Mouse (Mus musculus) adrenal gland, adult 2 months (tissue): ENCODE results near the gene Slfn2. TPM values are rescaled to one million over a fixed set of nuclear protein-coding genes. Genes with fewer than 3 reads are reported as not detected.
"Not testable (repeated sequence)": the region's sequence is repeated elsewhere in the genome, so short reads cannot be mapped to it uniquely, and the experiment has no call there.

Experiments
- DNase-seq: peaks from one replicate; pipeline ENCODE4 v3.0.0; 2021
- long read RNA-seq: library from polyadenylated mRNA; stranded (forward); transcript quantifications from one replicate; pipeline ENCODE4 v2.0.0, GENCODE M21; 2021
- polyA plus RNA-seq: library from polyadenylated mRNA; depleted of rRNA; stranded (reverse); fragments of >200 nt; gene quantifications from 2 replicates; pipeline ENCODE4 v1.2.3, GENCODE M21; 2012; rRNA removed
- total RNA-seq, 2 experiments: library from RNA; stranded (reverse); gene quantifications; 2 replicates each; pipeline ENCODE4 v1.2.3; 2021

Gene Slfn2
- total RNA-seq (1 to 10 TPM; 4.5 to 4.9 TPM), polyA plus RNA-seq (0.99 and 1.2 TPM in 2 replicates)
- long read RNA-seq, partial matches to known transcripts: 0 of 5 reads
- long read RNA-seq, other reads (novel, unspliced or antisense): 1 of 5 reads

- DNase-seq: peak; percentile 22
These were observed at the start of gene Slfn2 for GRCm38 (mm10) chr11:83064946-83065345. Slfn2 (plus strand) TSS chr11:83065112.

- no peak for DNase-seq
These were observed 48.8 kb upstream of the Slfn2 start for GRCm38 (mm10) chr11:83016093-83016492.

GRCm38 (mm10) chr11:83019561-83020519 lies 45.1 kb upstream of the Slfn2 start:
- DNase-seq: not testable (repeated sequence)

DNA sequence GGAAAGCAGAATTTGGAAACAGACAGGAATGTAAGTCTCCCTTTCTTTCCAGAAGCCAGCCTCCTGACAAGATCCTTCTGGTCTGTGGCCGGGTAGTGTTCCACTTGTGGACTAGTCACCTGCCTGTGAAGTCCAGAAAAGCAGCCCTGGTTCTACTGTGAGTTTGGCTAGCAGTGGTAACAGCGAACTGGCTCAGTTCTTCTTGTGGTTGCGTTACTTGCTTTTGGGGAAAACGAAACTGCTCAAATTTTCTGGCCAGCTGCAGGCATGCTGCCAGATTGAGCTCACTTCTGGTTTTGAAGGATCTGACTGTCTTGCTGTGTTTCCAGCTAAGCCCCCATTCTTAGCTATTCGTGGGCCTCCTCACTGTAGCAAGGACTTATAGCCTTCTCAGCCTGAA lies 44.3 kb upstream of the Slfn2 start, which contains the start of gene Slfn8:
TSS of gene Slfn8 (minus strand) at position 190 of the 400 bp plus-strand sequence.
- DNase-seq: peak; percentile 62

- not testable (repeated sequence) for DNase-seq
These were observed 26.2 kb upstream of the Slfn2 start for GRCm38 (mm10) chr11:83038686-83039085.

DNA sequence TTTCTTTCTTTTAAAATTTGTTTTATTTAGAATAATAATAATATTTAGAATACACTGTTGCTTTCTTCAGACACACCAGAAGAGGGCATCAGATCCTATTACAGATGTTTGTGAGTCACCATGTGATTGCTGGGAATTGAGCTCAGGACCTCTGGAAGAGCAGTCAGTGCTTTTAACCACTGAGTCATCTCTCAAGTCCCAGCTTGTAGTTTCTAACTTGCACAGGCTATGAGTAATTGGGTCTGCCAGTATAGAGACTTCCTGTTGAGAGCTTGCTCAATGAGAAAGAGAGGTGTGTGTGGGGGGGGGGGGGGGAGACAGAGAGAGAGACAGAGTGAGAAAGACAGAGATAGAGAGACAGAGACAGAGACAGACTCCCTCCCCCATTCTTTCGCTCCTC lies 25.8 kb upstream of the Slfn2 start:
- DNase-seq: peak; percentile 18

- peak; percentile 50 for DNase-seq
These were observed 25.1 kb upstream of the Slfn2 start for GRCm38 (mm10) chr11:83039796-83040195.

- peak; percentile 30 for DNase-seq
These were observed 24.6 kb upstream of the Slfn2 start for GRCm38 (mm10) chr11:83040325-83040724.

DNA sequence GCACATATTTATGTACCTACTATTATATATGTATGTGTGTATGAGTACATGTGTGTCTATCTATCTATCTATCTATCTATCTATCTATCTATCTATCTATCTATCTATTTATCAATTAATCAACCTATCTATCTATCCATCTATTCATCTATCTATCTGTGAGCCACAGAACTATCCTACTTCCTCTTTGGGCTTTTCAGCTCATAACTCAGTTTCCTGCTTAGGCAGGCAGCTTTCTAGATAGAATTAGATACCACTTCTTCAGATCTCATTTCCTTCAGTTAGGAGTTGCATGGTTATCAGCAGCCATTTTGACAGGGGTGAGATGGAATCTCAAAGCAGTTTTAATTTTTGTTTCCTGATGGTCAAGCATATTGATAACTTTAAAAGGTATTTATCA lies 23.9 kb upstream of the Slfn2 start:
- DNase-seq: no peak

- no peak for DNase-seq
These were observed 21.0 kb upstream of the Slfn2 start for GRCm38 (mm10) chr11:83043891-83044290.

DNA sequence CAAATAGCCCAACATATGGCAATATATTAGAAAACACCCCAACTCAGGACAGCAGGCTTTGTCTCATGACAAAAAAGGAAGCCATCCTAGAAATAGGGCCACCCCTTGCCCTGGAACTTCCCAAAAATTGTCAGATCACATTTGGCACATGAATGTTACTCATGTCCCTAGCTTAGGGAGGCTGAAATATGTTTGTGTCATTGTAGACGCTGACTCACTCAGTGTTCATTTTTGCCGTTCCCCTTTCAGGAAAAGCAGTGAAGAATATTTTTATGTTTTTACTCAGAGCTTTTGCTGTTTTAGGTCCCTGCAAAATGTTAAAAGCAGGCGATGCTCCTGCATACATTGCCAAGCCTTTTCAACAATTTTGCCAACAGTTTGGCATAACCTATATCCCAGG lies 19.3 kb upstream of the Slfn2 start:
- peak; percentile 55 for DNase-seq

GRCm38 (mm10) chr11:83057863-83058262 lies 7.0 kb upstream of the Slfn2 start:
- peak; percentile 63 for DNase-seq

DNA sequence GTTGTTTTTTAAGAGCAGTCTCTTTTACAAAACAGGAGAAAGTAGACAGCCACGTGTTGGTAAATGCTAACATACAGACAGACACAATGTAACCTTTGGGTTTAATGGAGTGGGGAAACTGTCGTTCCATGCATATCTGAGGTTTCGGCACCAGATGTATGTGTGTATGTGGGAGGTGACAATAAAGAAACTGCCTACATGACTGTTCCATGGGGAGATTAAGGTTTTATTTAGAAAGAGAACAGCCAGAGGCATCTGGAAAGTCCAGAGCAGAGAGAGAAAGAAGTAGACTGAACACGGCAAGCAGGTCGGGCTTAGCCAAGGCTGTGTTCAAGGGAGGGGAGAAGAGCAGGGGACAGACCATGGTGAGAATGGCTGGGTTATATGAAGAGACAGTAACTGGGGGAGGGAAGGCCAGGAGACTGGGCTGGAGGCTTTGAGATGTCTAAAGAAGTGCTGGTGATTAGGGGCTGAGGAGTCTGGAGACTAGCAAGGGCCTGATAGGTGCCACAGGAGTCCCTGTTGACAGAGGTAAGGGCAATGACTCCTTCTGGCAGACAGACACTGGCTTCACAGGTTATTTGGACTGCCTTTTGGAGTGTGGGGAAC lies 4.4 kb upstream of the Slfn2 start:
- no peak for DNase-seq

- DNase-seq: no peak
These were observed 3.1 kb upstream of the Slfn2 start for GRCm38 (mm10) chr11:83061806-83062205.

GRCm38 (mm10) chr11:83063126-83063525 lies 1.8 kb upstream of the Slfn2 start:
- no peak for DNase-seq

DNA sequence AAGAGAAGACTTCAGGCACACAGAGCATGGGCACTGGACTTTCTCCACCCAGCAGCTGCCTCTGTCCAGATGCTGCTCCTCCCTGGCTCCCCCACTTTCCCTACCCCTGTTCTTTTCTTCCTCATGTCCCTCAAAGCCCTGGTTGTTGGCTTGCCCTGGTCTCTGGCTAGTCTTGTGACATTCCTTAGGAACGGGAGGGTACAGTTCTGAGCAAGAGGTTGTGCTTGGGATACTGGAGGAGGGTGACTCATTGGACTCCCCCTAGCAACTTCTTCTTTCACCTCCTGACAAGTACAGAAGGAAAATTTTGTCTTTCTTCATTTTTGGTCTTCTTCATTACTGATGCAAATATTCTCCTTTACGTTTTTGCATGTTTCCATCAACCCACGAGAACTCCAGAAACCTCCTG lies 967 bp upstream of the Slfn2 start:
- DNase-seq: no peak

DNA sequence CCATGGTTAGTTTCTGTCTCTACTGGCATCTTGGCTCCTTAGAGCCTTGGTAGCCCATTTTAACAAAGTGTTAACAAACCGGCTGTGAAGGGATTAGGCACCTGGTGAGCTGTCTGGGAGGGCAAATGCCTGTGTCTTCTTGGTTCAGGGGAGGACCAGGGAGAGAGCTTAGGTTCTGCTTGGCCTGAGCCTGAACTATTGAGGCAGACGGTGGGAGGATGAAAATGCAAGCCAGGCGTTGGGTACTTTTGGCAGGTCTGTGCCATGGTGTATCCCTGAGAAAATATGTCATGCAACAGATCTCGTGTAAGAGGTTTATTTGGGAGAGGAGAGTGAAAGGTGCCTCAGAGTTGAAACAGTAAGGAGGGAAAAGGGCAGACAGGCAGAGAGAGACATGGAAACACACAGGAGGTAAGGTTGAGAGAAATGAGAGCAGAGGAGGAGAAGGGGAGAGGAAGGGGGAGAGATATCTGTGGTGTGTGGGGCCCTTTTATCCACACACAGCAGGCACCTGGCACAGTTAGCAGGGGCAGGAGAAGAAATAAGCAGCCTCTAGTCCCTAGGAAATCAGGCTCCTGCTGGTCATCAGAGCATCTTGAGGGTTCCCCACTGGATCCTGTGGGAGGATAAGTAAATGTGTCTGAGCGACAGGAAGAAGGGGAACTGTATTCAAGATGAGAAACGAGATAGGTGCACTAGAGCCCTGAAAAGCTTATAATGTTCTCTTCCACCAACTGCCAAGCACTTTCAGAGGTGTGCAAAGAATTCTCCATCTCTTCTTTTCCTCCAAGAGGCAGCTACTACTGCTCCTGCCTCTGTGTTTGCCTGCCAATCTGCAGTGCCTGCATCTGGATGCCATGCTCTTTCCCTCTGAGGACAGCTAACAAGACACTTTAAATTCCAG lies 781 bp downstream of the Slfn2 start:
- DNase-seq: no peak

DNA sequence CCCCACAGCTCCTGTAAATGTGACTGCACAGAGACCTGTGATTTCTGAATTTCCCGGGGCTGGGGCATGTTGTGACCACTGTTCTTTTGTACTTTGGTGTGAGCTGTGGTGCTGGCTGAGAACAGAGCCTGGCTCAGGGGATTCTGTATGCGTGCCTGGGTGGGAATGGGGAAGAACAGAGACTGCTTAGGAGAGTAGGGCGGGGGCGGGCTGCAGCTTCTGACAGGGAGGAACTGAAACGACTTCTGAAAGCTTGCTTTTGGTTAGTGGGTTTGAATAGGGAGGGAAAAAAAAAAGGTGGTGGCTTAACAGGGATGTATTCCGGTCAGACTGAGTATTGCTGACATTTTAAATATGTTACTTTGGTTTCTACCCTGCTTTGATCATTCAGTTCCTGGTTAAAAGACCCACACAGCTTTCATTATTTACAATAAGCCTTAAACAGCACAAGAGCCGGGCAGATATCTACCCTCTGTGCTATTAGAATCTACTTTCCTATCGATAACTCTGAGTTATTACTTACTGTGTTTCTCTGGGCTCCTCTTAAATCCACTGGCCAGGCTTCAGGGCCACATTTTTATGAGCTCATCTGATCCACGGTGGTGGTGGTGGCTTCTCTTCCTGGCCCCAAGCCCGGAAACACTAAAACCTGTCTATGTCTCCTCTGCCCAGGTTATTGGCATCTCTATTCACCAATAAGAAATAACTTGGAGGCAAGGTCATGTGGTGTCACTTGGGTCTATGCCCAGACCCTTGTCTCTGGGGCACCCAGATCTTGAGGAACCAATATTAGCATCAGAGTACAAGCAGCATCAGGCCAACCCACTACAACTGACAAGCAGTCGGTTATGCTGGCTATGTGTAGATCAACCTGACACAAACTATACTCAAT lies 2.0 kb downstream of the Slfn2 start:
- DNase-seq: peak; percentile 42

DNA sequence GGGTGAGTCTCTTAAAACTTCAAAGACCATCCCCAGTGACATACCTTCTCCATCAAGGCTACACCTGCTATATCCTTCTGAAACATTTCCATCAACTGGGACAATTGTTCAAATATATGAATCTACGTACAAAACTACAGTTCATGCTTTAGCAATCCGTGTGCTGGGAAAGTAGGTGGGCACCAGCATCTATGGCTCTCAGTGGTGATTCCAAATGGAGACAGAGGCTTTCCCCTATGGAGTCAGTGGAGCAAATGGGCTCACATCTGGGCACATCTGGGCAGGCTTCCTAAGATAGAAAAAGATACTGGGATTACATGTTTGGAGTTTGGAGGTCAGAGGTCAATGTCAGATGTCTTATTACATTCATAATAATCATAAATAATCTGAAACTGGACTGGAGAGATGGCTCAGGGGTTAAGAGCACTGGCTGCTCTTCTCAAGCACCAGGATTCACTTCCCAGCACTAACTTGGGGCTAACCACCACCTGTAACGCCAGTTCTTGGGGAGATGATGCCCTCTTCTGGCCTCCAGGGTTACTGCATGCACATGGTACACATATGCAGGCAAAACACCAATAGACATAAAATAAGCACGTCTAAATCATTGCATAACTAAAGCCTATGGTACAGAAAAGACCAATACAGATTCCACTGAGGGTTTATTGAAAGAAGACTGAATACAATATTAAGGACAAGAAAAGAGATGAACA lies 3.2 kb downstream of the Slfn2 start:
- DNase-seq: no peak

GRCm38 (mm10) chr11:83070321-83070970 lies 5.5 kb downstream of the Slfn2 start:
- DNase-seq: no peak
